Mouse (Mus musculus): ENCODE measurements around the gene Fam71e1. TPM values are rescaled to one million over a fixed set of nuclear protein-coding genes. Genes with fewer than 3 reads are reported as not detected.

The Fam71e1 gene
- total and polyA plus RNA-seq, 2 experiments from 2014 or later, result 3.2 to 11.4 TPM

- Histone ChIP-seq H3K4me3 (ENCODE audit: low read depth, low read length) (no peak overlapping the region), H3K9ac (replicated peaks; ENCODE audit: low read depth, low read length) (no peak overlapping the region), H3K4me2 (ENCODE audit: low read depth, low read length) (no peak overlapping the region), H3K27ac (ENCODE audit: low read depth) (no peak overlapping the region), H3K4me1 (ENCODE audit: control insufficient read depth, insufficient read depth) (peaks cover 8% of the 10 kb centered on the region; the same call in 1 of the 2 replicates), H3K9me3 (replicated peaks; ENCODE audit: control insufficient read depth, low read length) (no peaks in the 10 kb centered on the region), H3K27me3 (ENCODE audit: control insufficient read depth, insufficient read depth, low read length) (no peaks in the 10 kb centered on the region), H3K36me3 (replicated peaks; ENCODE audit: control insufficient read depth, insufficient read depth, low read length) (peaks cover 25% of the 10 kb centered on the region; the same call in 1 of the 2 replicates)
- ATAC-seq (ENCODE audit: insufficient read depth, low read depth), result no peak
- 31% methylated on average over 5 of the region's 5 CpGs for WGBS
- TF ChIP-seq CTCF (IDR thresholded peaks at IDR 0.05; ENCODE audit: low read depth), result no peak
- no peak for TF ChIP-seq EP300 (IDR thresholded peaks at IDR 0.05; ENCODE audit: low read depth)
- DNase-seq (ENCODE audit: low spot score), result no peak
These were observed 34.8 kb downstream of the Fam71e1 start for GRCm38 (mm10) chr7:44531207-44531606.

- H3K4me3 ChIP-seq (ENCODE audit: low read depth, low read length), result no peak within 1 kb of the TSS
- no peak for TF ChIP-seq EP300 (IDR thresholded peaks at IDR 0.05; ENCODE audit: low read depth)
- TF ChIP-seq CTCF (IDR thresholded peaks at IDR 0.05; ENCODE audit: low read depth), result no peak
- no peaks in the 10 kb centered on the region for H3K9me3 ChIP-seq (replicated peaks; ENCODE audit: control insufficient read depth, low read length)
- H3K27me3 ChIP-seq (ENCODE audit: control insufficient read depth, insufficient read depth, low read length), result no peaks in the 10 kb centered on the region
- no peak within 1 kb of the TSS for H3K27ac ChIP-seq (ENCODE audit: low read depth)
- peaks cover 10% of the 10 kb centered on the region; the same call in 1 of the 2 replicates for H3K4me1 ChIP-seq (ENCODE audit: control insufficient read depth, insufficient read depth)
- no peak for ATAC-seq (ENCODE audit: insufficient read depth, low read depth)
- no peak within 1 kb of the TSS for H3K4me2 ChIP-seq (ENCODE audit: low read depth, low read length)
- 70% methylated on average over 4 of the region's 4 CpGs for WGBS
- no peak for DNase-seq (ENCODE audit: low spot score)
- H3K9ac ChIP-seq (replicated peaks; ENCODE audit: low read depth, low read length), result no peak within 1 kb of the TSS
- peaks cover 25% of the 10 kb centered on the region; the same call in 1 of the 2 replicates for H3K36me3 ChIP-seq (replicated peaks; ENCODE audit: control insufficient read depth, insufficient read depth, low read length)
These were observed 35.8 kb downstream of the Fam71e1 start, which contains the start of gene Spib for GRCm38 (mm10) chr7:44531946-44532732. Gene Spib (minus strand): TSS chr7:44532071.

- H3K9me3 ChIP-seq (replicated peaks; ENCODE audit: control insufficient read depth, low read length), result no peaks in the 10 kb centered on the region
- TF ChIP-seq EP300 (IDR thresholded peaks at IDR 0.05; ENCODE audit: low read depth) (no peak), CTCF (IDR thresholded peaks at IDR 0.05; ENCODE audit: low read depth) (no peak)
- peaks cover 26% of the 10 kb centered on the region; the same call in 1 of the 2 replicates for H3K36me3 ChIP-seq (replicated peaks; ENCODE audit: control insufficient read depth, insufficient read depth, low read length)
- H3K27ac ChIP-seq (ENCODE audit: low read depth), result no peak overlapping the region
- ATAC-seq (ENCODE audit: insufficient read depth, low read depth) (no peak), DNase-seq (ENCODE audit: low spot score) (no peak)
- whole genome bisulfite sequencing, result 80% methylated on average over 29 of the region's 29 CpGs
- H3K4me3 ChIP-seq (ENCODE audit: low read depth, low read length), result no peak overlapping the region
- no peak overlapping the region for H3K4me2 ChIP-seq (ENCODE audit: low read depth, low read length)
- no peaks in the 10 kb centered on the region for H3K27me3 ChIP-seq (ENCODE audit: control insufficient read depth, insufficient read depth, low read length)
- H3K9ac ChIP-seq (replicated peaks; ENCODE audit: low read depth, low read length), result no peak overlapping the region
- H3K4me1 ChIP-seq (ENCODE audit: control insufficient read depth, insufficient read depth), result peaks cover 6% of the 10 kb centered on the region; the same call in 1 of the 2 replicates
These were observed 36.8 kb downstream of the Fam71e1 start for GRCm38 (mm10) chr7:44532918-44533745.

GRCm38 (mm10) chr7:44533746-44534045 lies 37.3 kb downstream of the Fam71e1 start:
- Histone ChIP-seq H3K4me1 (ENCODE audit: control insufficient read depth, insufficient read depth) (0 out of 2 replicates have a peak, but pooled peaks cover 3% of the 10 kb centered on the region), H3K9me3 (replicated peaks; ENCODE audit: control insufficient read depth, low read length) (no peaks in the 10 kb centered on the region), H3K9ac (replicated peaks; ENCODE audit: low read depth, low read length) (no peak overlapping the region), H3K4me2 (ENCODE audit: low read depth, low read length) (no peak overlapping the region), H3K4me3 (ENCODE audit: low read depth, low read length) (no peak overlapping the region), H3K27me3 (ENCODE audit: control insufficient read depth, insufficient read depth, low read length) (no peaks in the 10 kb centered on the region), H3K27ac (ENCODE audit: low read depth) (no peak overlapping the region), H3K36me3 (replicated peaks; ENCODE audit: control insufficient read depth, insufficient read depth, low read length) (peaks cover 32% of the 10 kb centered on the region)
- ATAC-seq (ENCODE audit: insufficient read depth, low read depth) (no peak), DNase-seq (ENCODE audit: low spot score) (no peak)
- no peak for TF ChIP-seq CTCF (IDR thresholded peaks at IDR 0.05; ENCODE audit: low read depth)
- TF ChIP-seq EP300 (IDR thresholded peaks at IDR 0.05; ENCODE audit: low read depth), result no peak
- 83% methylated on average over 12 of the region's 12 CpGs for WGBS

- H3K4me2 ChIP-seq (ENCODE audit: low read depth, low read length), result no peak overlapping the region
- no peaks in the 10 kb centered on the region for H3K27me3 ChIP-seq (ENCODE audit: control insufficient read depth, insufficient read depth, low read length)
- TF ChIP-seq EP300 (IDR thresholded peaks at IDR 0.05; ENCODE audit: low read depth), result no peak
- no peak for TF ChIP-seq CTCF (IDR thresholded peaks at IDR 0.05; ENCODE audit: low read depth)
- ATAC-seq (ENCODE audit: insufficient read depth, low read depth), result no peak
- H3K4me1 ChIP-seq (ENCODE audit: control insufficient read depth, insufficient read depth), result 0 out of 2 replicates have a peak, but pooled peaks cover 3% of the 10 kb centered on the region
- no peak overlapping the region for H3K4me3 ChIP-seq (ENCODE audit: low read depth, low read length)
- WGBS, result 81% methylated on average over 13 of the region's 13 CpGs
- H3K9me3 ChIP-seq (replicated peaks; ENCODE audit: control insufficient read depth, low read length), result no peaks in the 10 kb centered on the region
- H3K27ac ChIP-seq (ENCODE audit: low read depth), result no peak overlapping the region
- DNase-seq (ENCODE audit: low spot score), result no peak
- no peak overlapping the region for H3K9ac ChIP-seq (replicated peaks; ENCODE audit: low read depth, low read length)
- peaks cover 37% of the 10 kb centered on the region for H3K36me3 ChIP-seq (replicated peaks; ENCODE audit: control insufficient read depth, insufficient read depth, low read length)
These were observed 37.9 kb downstream of the Fam71e1 start for GRCm38 (mm10) chr7:44534242-44534641.
